Mouse (Mus musculus) midbrain, embryonic 10.5 days (tissue): ENCODE results near the gene Carmil2. TPM values are rescaled to one million over a fixed set of nuclear protein-coding genes. Genes with fewer than 3 reads are reported as not detected.

Source experiments
- DNase-seq: peaks from one replicate; pipeline ENCODE4 v3.0.0-alpha.2; 2017; ENCODE audit warnings: low spot score
- H3K27ac ChIP-seq: fragments of 300-500 bp; sonication (generic); replicated peaks from 2 replicates; pipeline ENCODE4 v1.5.1; 2016; ENCODE audit warnings: mild to moderate bottlenecking
- H3K27me3 ChIP-seq: fragments of 300-500 bp; sonication (generic); 2 replicates; pipeline ENCODE4 v1.6.1; 2016; ENCODE audit warnings: low read depth, mild to moderate bottlenecking; ENCODE audit not compliant: poor library complexity, severe bottlenecking
- H3K36me3 ChIP-seq: fragments of 300-500 bp; sonication (generic); 2 replicates; pipeline ENCODE4 v1.6.1; 2016; ENCODE audit warnings: mild to moderate bottlenecking, moderate library complexity
- H3K4me1 ChIP-seq: fragments of 300-500 bp; sonication (generic); 2 replicates; pipeline ENCODE4 v1.6.1; 2016
- H3K4me3 ChIP-seq: fragments of 300-500 bp; sonication (generic); 2 replicates; pipeline ENCODE4 v1.5.1; 2016; ENCODE audit warnings: mild to moderate bottlenecking, moderate library complexity
- H3K9me3 ChIP-seq: fragments of 300-500 bp; sonication (generic); replicated peaks from 2 replicates; pipeline ENCODE4 v1.6.1; 2016; ENCODE audit warnings: mild to moderate bottlenecking
- WGBS: fragments of 180-500 bp; shearing (Covaris S2); methylation state at CpG from one replicate; pipeline ENCODE4 v1.1.7; 2016; 5-methylcytosine and 5-hydroxymethylcytosine counted together
- polyA plus RNA-seq: library from polyadenylated mRNA; unstranded; fragments of >200 nt; fragmentation: Nextera tagmentation; extraction: Ambion mirVana; gene quantifications from 2 replicates; pipeline ENCODE4 v1.2.1, GENCODE M21; 2016

Carmil2 gene
- polyA plus RNA-seq = 2.0 and 3.5 TPM in 2 replicates

DNA sequence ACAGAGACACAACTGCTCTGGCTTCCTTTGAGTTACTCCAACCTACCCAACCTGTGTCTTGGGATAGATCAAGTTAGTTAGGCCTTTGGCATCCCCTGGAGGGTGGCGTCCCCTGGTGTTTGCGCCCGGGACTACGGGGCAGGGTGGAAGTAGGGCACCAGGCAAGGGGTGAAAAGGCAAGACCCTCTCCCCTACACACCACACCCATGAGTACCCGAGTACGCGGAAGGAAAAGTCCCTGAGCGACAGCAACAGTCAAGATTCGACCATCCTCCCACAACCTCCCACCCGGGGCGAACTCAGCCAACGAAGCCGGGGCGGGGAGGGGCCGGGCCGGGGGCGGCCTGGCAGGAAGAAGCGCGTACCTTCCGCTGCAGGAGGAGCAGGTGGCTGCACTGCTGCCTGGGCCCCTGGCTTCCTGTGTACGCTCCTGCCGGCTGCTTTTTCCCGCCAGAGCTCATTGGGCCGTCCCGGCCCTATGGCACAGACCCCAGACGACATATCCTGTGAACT, at the start of gene Carmil2:
Gene Carmil2 (plus strand): TSS at position 479 of the 513 bp plus-strand sequence.
- DNase-seq = peak; percentile 55
- Histone ChIP-seq H3K4me3 (peak within 1 kb of the TSS; percentile 23; the same call in 1 of the 2 replicates), H3K4me1 (peaks cover 15% of the 10 kb centered on the region), H3K27me3 (no peaks in the 10 kb centered on the region), H3K36me3 (peaks cover 37% of the 10 kb centered on the region), H3K9me3 (no peaks in the 10 kb centered on the region), H3K27ac (0 out of 2 replicates have a peak within 1 kb of the TSS, but pooled peaks have one; percentile 1)
- WGBS = 14% methylated on average over 26 of the region's 26 CpGs

DNA sequence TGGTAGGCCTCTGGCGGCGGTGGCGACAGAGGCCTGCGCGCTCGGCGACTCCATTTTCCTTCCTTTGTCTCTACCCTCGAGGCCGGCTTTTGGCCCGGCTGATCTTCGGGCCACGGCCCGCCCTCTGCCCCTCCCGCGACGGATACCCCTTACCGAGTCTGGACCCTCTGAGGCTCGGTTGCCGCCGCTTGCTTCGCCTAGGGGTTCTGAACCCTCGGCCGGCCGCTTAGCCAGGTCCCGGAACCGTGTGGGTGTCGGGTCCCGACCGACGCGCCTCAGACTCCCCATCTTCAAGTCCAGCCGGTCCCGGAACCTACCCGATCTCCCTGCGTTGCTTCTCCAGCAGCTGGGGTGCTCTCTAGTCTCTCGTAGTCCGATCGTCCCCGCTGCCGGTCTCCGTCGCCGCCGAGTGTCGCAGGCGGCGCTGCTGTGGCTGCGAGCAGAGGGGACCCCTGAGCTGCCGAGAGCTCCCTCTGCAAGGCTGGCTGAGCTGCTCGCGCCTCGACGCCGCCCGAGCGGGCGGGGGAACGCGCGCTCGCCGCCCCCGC, 49.0 kb upstream of the Carmil2 start, which contains the start of gene Agrp:
Gene Agrp (minus strand): TSS at position 431 of the 548 bp plus-strand sequence.
- Histone ChIP-seq H3K36me3 (peaks cover 10% of the 10 kb centered on the region), H3K9me3 (no peaks in the 10 kb centered on the region), H3K4me1 (peaks cover 31% of the 10 kb centered on the region), H3K4me3 (peak within 1 kb of the TSS; percentile 95), H3K27ac (peak within 1 kb of the TSS; percentile 100), H3K27me3 (no peaks in the 10 kb centered on the region)
- no peak for DNase-seq
- under 1% methylated on average over 63 of the region's 63 CpGs for WGBS

DNA sequence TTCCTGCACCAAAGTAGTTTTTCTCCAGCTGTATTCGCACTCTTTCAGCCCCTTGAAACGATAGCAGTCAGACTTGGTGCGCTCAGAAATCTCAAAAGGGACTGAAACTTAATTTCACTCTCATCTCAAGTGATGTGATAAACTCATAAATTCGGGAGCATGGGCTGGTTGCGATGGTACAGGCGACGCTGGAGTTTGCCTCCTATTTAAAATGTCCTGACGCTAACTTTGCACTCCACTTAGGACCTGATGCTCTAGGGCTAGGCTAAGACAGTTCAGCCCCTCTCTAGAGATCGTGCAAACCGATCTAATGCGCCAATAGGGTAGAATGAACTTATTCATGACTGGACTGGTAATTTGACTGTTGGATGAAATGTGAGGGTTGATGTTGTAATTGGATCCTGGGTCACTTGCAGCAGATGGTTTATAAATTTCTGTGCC, 48.5 kb upstream of the Carmil2 start:
- H3K4me3 ChIP-seq = peak overlapping the region; percentile 95
- under 1% methylated on average over 11 of the region's 11 CpGs for WGBS
- peak overlapping the region; percentile 100 for H3K27ac ChIP-seq
- H3K36me3 ChIP-seq = peaks cover 9% of the 10 kb centered on the region
- H3K4me1 ChIP-seq = peaks cover 31% of the 10 kb centered on the region
- DNase-seq = no peak
- no peaks in the 10 kb centered on the region for H3K27me3 ChIP-seq
- H3K9me3 ChIP-seq = no peaks in the 10 kb centered on the region

DNA sequence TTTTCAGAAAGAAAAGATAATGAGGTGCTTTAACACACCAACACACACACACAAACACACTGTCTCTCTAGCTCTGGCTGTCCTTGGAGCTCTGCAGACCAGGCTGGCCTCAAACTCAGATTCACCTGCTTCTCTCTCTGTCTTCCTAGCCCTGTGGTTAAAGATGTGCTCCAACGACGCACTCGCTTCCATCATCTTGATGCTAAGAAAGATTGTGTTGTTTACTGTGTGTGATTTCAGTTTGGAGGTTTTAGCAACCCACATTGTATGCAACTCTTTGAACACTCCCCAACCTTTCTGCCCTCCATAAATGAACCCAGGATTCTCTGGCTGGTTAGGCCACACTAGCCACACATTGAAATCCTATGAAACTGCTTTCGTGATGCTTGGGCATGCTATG, 47.6 kb upstream of the Carmil2 start:
- WGBS = 91% methylated on average over 4 of the region's 4 CpGs
- Histone ChIP-seq H3K27ac (no peak overlapping the region), H3K9me3 (no peaks in the 10 kb centered on the region), H3K4me1 (peaks cover 31% of the 10 kb centered on the region), H3K36me3 (peaks cover 14% of the 10 kb centered on the region), H3K27me3 (no peaks in the 10 kb centered on the region), H3K4me3 (peak overlapping the region; percentile 95)
- no peak for DNase-seq

DNA sequence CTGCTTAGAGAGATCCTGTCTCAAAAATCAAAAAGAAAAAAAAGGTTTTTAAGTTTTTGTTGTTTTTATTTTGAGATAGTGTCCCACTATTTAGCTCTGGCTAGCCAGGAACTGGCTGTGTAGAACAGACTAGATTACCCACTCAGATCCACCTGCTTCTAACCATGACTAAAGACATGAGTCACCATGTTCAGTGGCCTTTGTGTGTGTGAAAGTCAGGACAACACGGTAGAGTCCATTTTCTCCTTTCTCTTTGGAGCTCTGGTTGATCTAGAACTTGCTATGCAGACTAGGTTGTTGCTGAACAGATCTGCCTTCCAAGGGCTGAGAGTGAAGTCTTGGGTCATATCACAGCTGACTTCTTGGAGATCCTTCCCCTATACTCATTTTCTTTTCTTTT, 46.2 kb upstream of the Carmil2 start:
- Histone ChIP-seq H3K4me1 (peaks cover 28% of the 10 kb centered on the region), H3K4me3 (no peak overlapping the region), H3K27ac (no peak overlapping the region), H3K27me3 (no peaks in the 10 kb centered on the region), H3K9me3 (no peaks in the 10 kb centered on the region), H3K36me3 (peaks cover 27% of the 10 kb centered on the region)
- no peak for DNase-seq
- 85% methylated on average over 1 of the region's 1 CpGs for WGBS

DNA sequence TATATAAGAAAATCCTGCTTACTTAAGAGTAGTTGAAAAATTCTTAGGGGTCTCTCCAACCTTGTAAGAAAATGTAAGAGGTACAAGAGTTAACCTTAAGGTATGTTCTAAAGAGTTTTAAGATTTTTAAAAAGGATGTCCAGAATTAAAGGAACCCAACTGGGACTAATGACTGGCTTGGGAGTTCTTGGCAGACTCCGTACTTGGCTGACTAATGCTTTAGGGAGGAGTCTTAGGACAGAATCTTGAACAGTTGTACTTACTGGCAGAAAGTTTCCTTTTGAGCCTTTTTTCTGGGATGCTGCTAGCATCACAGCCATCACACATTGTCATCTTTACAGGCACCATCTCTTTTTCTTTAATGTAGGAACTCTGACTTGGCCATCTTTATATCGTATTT, 45.6 kb upstream of the Carmil2 start:
- Histone ChIP-seq H3K4me1 (peaks cover 21% of the 10 kb centered on the region), H3K4me3 (no peak overlapping the region), H3K36me3 (peaks cover 34% of the 10 kb centered on the region), H3K27ac (no peak overlapping the region), H3K27me3 (no peaks in the 10 kb centered on the region), H3K9me3 (no peaks in the 10 kb centered on the region)
- 91% methylated on average over 2 of the region's 2 CpGs for WGBS
- DNase-seq = no peak

DNA sequence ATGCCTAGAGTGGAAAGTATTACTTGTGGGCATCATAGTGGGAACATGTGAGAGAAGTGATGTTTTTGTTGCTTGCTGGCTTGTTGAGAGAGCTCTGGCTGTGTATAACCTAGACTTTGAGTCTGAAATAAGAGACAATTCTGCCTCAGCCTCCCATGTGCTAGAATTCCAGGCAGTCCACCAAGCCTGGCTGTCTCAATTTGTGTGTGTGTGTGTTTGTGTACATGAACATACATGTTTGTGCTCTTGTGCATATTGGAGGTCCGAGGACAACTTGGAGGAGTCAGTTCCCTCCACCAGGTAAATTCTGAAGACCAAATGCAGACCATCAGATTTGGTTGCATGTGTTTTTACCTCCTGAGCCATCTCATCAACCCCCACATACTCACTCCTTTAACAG, 40.9 kb upstream of the Carmil2 start:
- Histone ChIP-seq H3K4me1 (no peaks in the 10 kb centered on the region; the same call in 1 of the 2 replicates), H3K4me3 (no peak overlapping the region), H3K36me3 (peaks cover 65% of the 10 kb centered on the region), H3K27ac (no peak overlapping the region), H3K9me3 (no peaks in the 10 kb centered on the region), H3K27me3 (no peaks in the 10 kb centered on the region)
- WGBS = 96% methylated on average over 1 of the region's 1 CpGs
- DNase-seq = no peak

DNA sequence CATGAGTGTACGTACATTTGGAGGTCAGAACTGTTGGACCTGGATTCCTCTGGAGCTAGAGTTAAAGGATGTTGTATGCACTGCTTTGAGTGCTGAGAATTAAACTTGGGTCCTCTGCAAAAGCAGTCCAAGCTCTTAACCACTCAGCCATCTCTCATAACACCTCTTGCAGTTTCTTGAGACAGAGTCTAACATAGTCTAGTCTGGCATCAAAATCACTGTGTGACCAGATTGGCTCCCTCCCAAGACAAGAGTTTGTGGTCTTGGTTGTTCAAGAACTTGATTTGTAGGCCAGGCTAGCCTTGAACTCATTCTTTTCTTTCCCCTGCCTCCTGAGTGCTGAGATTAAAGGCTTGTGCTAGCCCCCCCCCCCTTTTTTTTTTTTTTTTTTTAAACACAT, 37.1 kb upstream of the Carmil2 start:
- H3K4me3 ChIP-seq = no peak overlapping the region
- no peaks in the 10 kb centered on the region for H3K27me3 ChIP-seq
- no peak for DNase-seq
- no peak overlapping the region for H3K27ac ChIP-seq
- peaks cover 92% of the 10 kb centered on the region for H3K36me3 ChIP-seq
- WGBS = 97% methylated on average over 1 of the region's 1 CpGs
- H3K9me3 ChIP-seq = no peaks in the 10 kb centered on the region
- no peaks in the 10 kb centered on the region for H3K4me1 ChIP-seq

DNA sequence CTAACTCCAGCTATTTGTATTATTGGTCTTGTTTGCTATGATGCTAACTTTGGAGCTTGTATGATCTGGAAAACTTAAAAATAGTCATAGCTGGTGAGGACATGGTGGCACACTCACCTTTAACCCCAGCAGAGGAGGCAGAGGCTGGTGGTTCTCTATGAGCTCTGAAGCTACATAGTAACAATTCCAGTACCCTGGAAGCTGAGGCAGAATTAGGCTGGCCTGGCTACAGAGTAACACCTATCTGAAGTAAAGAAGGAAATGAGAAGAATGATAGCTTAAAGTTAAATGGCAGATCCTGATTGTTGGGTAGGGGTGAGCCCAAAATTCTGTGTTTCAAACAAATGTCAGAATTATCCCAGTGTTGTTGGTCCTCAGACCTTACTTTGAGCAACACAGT, 28.4 kb upstream of the Carmil2 start:
- no peaks in the 10 kb centered on the region for H3K4me1 ChIP-seq
- no peak for DNase-seq
- no peak overlapping the region for H3K4me3 ChIP-seq
- peaks cover 51% of the 10 kb centered on the region for H3K36me3 ChIP-seq
- no peaks in the 10 kb centered on the region for H3K9me3 ChIP-seq
- H3K27ac ChIP-seq = no peak overlapping the region
- no peaks in the 10 kb centered on the region for H3K27me3 ChIP-seq

DNA sequence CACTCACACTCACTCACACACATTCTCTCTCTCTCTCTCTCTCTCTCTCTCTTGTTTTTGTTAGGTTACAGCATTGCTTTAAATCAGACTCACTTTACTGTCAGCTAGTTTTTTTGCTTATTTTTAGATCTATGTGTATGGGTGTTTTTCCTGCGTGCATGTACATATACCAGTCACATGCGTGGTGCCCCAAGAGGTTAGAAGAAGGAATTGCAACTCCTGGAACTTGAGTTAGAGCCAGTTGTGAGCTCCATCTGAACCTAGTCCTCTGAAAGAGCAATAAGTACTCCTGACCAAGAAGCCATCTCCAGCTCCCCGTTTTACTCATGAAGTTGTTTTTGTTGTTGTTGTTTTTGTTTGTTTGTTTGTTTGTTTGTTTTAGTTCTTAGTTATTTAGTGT, 24.9 kb upstream of the Carmil2 start:
- H3K4me1 ChIP-seq = no peaks in the 10 kb centered on the region
- no peak for DNase-seq
- no peak overlapping the region for H3K27ac ChIP-seq
- peaks cover 52% of the 10 kb centered on the region for H3K36me3 ChIP-seq
- H3K9me3 ChIP-seq = no peaks in the 10 kb centered on the region
- no peak overlapping the region for H3K4me3 ChIP-seq
- WGBS = 86% methylated on average over 3 of the region's 3 CpGs
- no peaks in the 10 kb centered on the region for H3K27me3 ChIP-seq

DNA sequence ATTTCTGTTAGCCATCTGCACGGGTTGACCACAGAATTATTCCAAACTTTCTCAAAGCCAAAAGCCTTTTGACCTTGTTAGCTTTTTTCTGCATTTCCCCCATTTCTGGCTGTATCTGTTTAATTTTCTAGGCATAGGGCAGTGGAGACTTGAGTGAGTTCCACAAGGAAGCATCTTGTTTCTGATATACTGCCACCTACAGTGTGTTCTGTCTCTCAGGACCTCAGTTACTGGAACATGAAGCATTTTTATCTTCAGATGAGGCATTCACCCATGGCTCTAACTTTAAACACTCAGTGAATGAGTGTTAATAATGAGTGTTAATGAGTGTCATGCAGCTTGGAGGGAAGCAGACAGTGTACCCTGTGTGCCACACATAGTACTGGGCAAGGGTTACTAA, 8.2 kb upstream of the Carmil2 start:
- 88% methylated on average over 1 of the region's 1 CpGs for WGBS
- H3K36me3 ChIP-seq = peaks cover 98% of the 10 kb centered on the region

DNA sequence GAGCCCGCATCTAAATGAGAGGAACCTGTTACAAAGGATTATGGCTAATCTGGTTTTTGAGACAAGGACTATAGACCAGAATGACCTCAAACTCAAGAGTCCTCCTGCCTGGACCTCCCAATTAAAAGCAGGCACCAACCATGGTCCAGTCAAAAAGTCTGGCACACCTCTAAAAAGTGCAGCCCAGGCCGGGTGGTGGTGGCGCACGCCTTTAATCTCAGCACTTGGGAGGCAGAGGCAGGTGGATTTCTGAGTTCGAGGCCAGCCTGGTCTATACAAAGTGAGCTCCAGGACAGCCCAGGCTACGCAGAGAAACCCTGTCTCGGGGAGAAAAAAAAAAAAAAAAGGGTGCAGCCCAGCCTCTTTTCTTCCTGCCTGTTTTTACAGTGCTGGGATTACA, 749 bp upstream of the Carmil2 start:
- Histone ChIP-seq H3K4me1 (peaks cover 15% of the 10 kb centered on the region), H3K27me3 (no peaks in the 10 kb centered on the region), H3K4me3 (no peak overlapping the region), H3K9me3 (no peaks in the 10 kb centered on the region), H3K36me3 (peaks cover 42% of the 10 kb centered on the region), H3K27ac (no peak overlapping the region)
- 79% methylated on average over 7 of the region's 7 CpGs for WGBS
- DNase-seq = no peak

More for the DNA sequence above, 8.2 kb upstream of the Carmil2 start:
- H3K4me1 ChIP-seq = no peaks in the 10 kb centered on the region
- no peaks in the 10 kb centered on the region for H3K27me3 ChIP-seq
- DNase-seq = no peak
- H3K4me3 ChIP-seq = no peak overlapping the region
- no peaks in the 10 kb centered on the region for H3K9me3 ChIP-seq
- no peak overlapping the region for H3K27ac ChIP-seq

DNA sequence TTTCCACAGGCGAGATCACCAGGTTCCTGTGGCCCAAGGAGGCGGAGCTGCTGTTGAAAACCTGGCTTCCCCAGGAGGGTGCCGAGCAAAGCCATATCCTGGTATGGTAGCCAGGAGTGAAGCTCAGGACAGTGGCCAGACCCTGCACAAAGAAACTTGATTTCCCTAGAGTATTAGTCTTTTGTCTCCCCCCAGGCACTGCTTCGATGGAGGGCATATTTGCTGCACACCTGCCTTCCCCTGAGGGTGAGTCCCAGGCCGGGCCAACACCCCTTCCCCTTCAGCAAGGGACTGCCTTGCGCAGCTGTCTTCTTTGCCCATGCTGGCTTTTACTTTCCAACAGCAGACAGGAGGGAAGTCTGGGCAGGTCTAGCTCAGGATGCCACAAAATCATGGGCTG, 477 bp downstream of the Carmil2 start:
- Histone ChIP-seq H3K4me3 (no peak overlapping the region), H3K4me1 (peaks cover 15% of the 10 kb centered on the region), H3K27me3 (no peaks in the 10 kb centered on the region), H3K9me3 (no peaks in the 10 kb centered on the region), H3K36me3 (peaks cover 30% of the 10 kb centered on the region), H3K27ac (0 out of 2 replicates have a peak overlapping the region, but pooled peaks have one; percentile 1)
- DNase-seq = no peak
- WGBS = 72% methylated on average over 6 of the region's 6 CpGs
